Mouse (Mus musculus) C2C12 (cell line): Measurements from ENCODE around the gene Pik3cd. TPM values are rescaled to one million over a fixed set of nuclear protein-coding genes. Genes with fewer than 3 reads are reported as not detected.

Experiments used
- H3K27me3 ChIP-seq: one replicate; pipeline ENCODE4 v1.6.1; 2011; ENCODE audit not compliant: control insufficient read depth, insufficient read depth, insufficient read length
- H3K36me3 ChIP-seq: one replicate; pipeline ENCODE4 v1.6.1; 2011; ENCODE audit not compliant: control insufficient read depth, insufficient read depth
- H3K4me3 ChIP-seq: one replicate; pipeline ENCODE4 v1.5.1; 2011; ENCODE audit warnings: mild to moderate bottlenecking, control low read depth; ENCODE audit not compliant: poor library complexity, insufficient read depth, severe bottlenecking
- H3K79me2 ChIP-seq: one replicate; pipeline ENCODE4 v1.6.1; 2011; ENCODE audit not compliant: control insufficient read depth, insufficient read depth
- H3K79me3 ChIP-seq: one replicate; pipeline ENCODE4 v1.6.1; 2011; ENCODE audit warnings: low read depth, control low read depth
- H3ac ChIP-seq: one replicate; pipeline ENCODE3; 2011; ENCODE audit warnings: low read depth; ENCODE audit not compliant: control insufficient read depth, insufficient read length
- CEBPB ChIP-seq: IDR thresholded peaks from one replicate; pipeline ENCODE4 v1.6.1; 2011; ENCODE audit warnings: low read depth, mild to moderate bottlenecking, control low read depth, moderate library complexity
- CTCF ChIP-seq: IDR thresholded peaks from one replicate; pipeline ENCODE4 v1.5.1; 2011; ENCODE audit not compliant: control insufficient read depth, insufficient read depth, insufficient read length
- FOSL1 ChIP-seq: IDR thresholded peaks from one replicate; pipeline ENCODE4 v1.8.0; 2011; ENCODE audit warnings: mild to moderate bottlenecking, low read length; ENCODE audit not compliant: poor library complexity, insufficient read depth, severe bottlenecking
- MAX ChIP-seq: IDR thresholded peaks from one replicate; pipeline ENCODE4 v1.6.1; 2011; ENCODE audit warnings: mild to moderate bottlenecking, control low read depth
- MYOD1 ChIP-seq: IDR thresholded peaks from one replicate; pipeline ENCODE4 v1.6.1; 2011; ENCODE audit warnings: low read depth; ENCODE audit not compliant: control insufficient read depth, insufficient read length
- MYOG ChIP-seq: IDR thresholded peaks from one replicate; pipeline ENCODE4 v1.6.1; 2011; ENCODE audit not compliant: control insufficient read depth, insufficient read length; ENCODE audit errors: extremely low read depth
- USF1 ChIP-seq: IDR thresholded peaks from one replicate; pipeline ENCODE4 v1.6.1; 2011; ENCODE audit warnings: low read depth, mild to moderate bottlenecking, control low read depth, moderate library complexity
- polyA plus RNA-seq: library from polyadenylated mRNA; unstranded; fragments of >200 nt; fragmentation: generic; extraction: Trizol; gene quantifications from one replicate; pipeline ENCODE4 v1.2.1, GENCODE M21; 2012; ENCODE audit warnings: missing spikeins

Pik3cd gene
- polyA plus RNA-seq, 1 experiment: 1.5 TPM

GRCm38 (mm10) chr4:149698197-149698821 is 4.1 kb downstream of the Pik3cd start:
- H3K4me3 ChIP-seq: peak overlapping the region; percentile 6
- H3K79me2 ChIP-seq: no peaks in the 10 kb centered on the region
- no peaks in the 10 kb centered on the region for H3K36me3 ChIP-seq
- no peaks in the 10 kb centered on the region for H3K79me3 ChIP-seq
- TF ChIP-seq MYOG: no peak
- TF ChIP-seq CTCF: peak; percentile 89
- TF ChIP-seq CEBPB: no peak
- TF ChIP-seq MYOD1: no peak
- no peak for TF ChIP-seq FOSL1
- no peak for TF ChIP-seq USF1
- H3K27me3 ChIP-seq: no peaks in the 10 kb centered on the region
- peak overlapping the region; percentile 14 for H3ac ChIP-seq

GRCm38 (mm10) chr4:149697506-149698196 is 4.7 kb downstream of the Pik3cd start:
- Histone ChIP-seq H3K4me3 (no peak overlapping the region), H3K27me3 (no peaks in the 10 kb centered on the region), H3K79me2 (no peaks in the 10 kb centered on the region), H3K79me3 (no peaks in the 10 kb centered on the region), H3K36me3 (no peaks in the 10 kb centered on the region), H3ac (peak overlapping the region; percentile 1)
- TF ChIP-seq MYOG (no peak), MAX (no peak), USF1 (no peak), CEBPB (no peak), CTCF (no peak), FOSL1 (no peak), MYOD1 (no peak)

GRCm38 (mm10) chr4:149696189-149696971 is 6.0 kb downstream of the Pik3cd start:
- TF ChIP-seq MAX (no peak), MYOG (no peak), USF1 (no peak), FOSL1 (no peak), CEBPB (no peak), MYOD1 (no peak), CTCF (no peak)
- H3K79me2 ChIP-seq: no peaks in the 10 kb centered on the region
- H3K27me3 ChIP-seq: no peaks in the 10 kb centered on the region
- H3K4me3 ChIP-seq: no peak overlapping the region
- no peaks in the 10 kb centered on the region for H3K36me3 ChIP-seq
- H3ac ChIP-seq: no peak overlapping the region
- H3K79me3 ChIP-seq: no peaks in the 10 kb centered on the region

GRCm38 (mm10) chr4:149691368-149691767 is 11.0 kb downstream of the Pik3cd start:
- TF ChIP-seq CTCF (no peak), MYOG (no peak), USF1 (no peak), CEBPB (no peak), FOSL1 (no peak), MYOD1 (no peak), MAX (no peak)
- H3K4me3 ChIP-seq: no peak overlapping the region
- H3K79me2 ChIP-seq: no peaks in the 10 kb centered on the region
- no peaks in the 10 kb centered on the region for H3K27me3 ChIP-seq
- H3K79me3 ChIP-seq: no peaks in the 10 kb centered on the region
- H3ac ChIP-seq: no peak overlapping the region
- no peaks in the 10 kb centered on the region for H3K36me3 ChIP-seq

- H3K27me3 ChIP-seq: no peaks in the 10 kb centered on the region
- TF ChIP-seq CTCF: no peak
- no peak for TF ChIP-seq MYOD1
- no peak for TF ChIP-seq MAX
- TF ChIP-seq USF1: no peak
- TF ChIP-seq CEBPB: no peak
- no peak for TF ChIP-seq MYOG
- TF ChIP-seq FOSL1: no peak
- no peaks in the 10 kb centered on the region for H3K79me2 ChIP-seq
- H3K79me3 ChIP-seq: no peaks in the 10 kb centered on the region
- H3ac ChIP-seq: no peak overlapping the region
- no peaks in the 10 kb centered on the region for H3K36me3 ChIP-seq
- no peak overlapping the region for H3K4me3 ChIP-seq
These were observed 11.5 kb downstream of the Pik3cd start for GRCm38 (mm10) chr4:149690828-149691280.
